Mouse (Mus musculus) bone marrow, adult 2 months (tissue): ENCODE results near the gene Slc6a12.

ENCODE experiments used
- CTCF ChIP-seq: fragments of 200-500 bp; IDR thresholded peaks from 2 replicates; pipeline ENCODE4 v1.5.1; 2011; ENCODE audit warnings: low read length, control low read depth; ENCODE audit not compliant: control insufficient read depth, insufficient read depth
- POLR2A ChIP-seq: fragments of 200-500 bp; IDR thresholded peaks from 2 replicates; pipeline ENCODE4 v1.6.1; 2011; ENCODE audit warnings: low read depth, mild to moderate bottlenecking, control low read depth, low read length, borderline replicate concordance; ENCODE audit not compliant: control insufficient read depth

DNA sequence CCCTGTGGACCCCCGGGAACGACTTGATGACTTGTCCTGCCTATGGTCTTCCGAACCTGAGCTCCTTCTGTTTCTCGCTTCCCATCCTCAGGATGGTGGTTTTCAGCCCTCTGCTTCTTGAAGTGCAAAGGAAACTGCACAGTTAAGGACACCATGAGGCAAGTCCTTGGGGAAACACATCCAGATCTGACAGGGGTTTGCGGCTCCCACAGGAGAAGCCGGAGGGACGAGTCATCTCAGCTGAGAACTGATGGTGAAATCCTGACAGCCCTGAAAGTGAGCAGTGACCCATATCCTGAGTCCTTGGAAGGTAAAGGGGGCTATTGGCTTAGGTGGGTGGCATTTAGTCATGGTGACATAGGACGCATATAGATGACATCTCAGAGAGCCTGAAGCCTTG lies 37.7 kb downstream of the Slc6a12 start:
- TF ChIP-seq POLR2A = no peak
- TF ChIP-seq CTCF = no peak
